Mouse (Mus musculus) hindbrain, embryonic 10.5 days (tissue): Measurements from ENCODE around the gene Ackr2. TPM values are rescaled to one million over a fixed set of nuclear protein-coding genes. Genes with fewer than 3 reads are reported as not detected.

Experiments
- DNase-seq: peaks from one replicate; pipeline ENCODE4 v3.0.0-alpha.2; 2017; ENCODE audit warnings: low spot score
- H3K27ac ChIP-seq: fragments of 300-500 bp; sonication (generic); 2 replicates; pipeline ENCODE4 v1.5.1; 2016; ENCODE audit warnings: mild to moderate bottlenecking, moderate library complexity
- H3K27me3 ChIP-seq: fragments of 300-500 bp; sonication (generic); 2 replicates; pipeline ENCODE4 v1.6.1; 2016; ENCODE audit warnings: mild to moderate bottlenecking; ENCODE audit not compliant: poor library complexity, insufficient read depth, severe bottlenecking
- H3K36me3 ChIP-seq: fragments of 300-500 bp; sonication (generic); 2 replicates; pipeline ENCODE4 v1.6.1; 2016; ENCODE audit warnings: mild to moderate bottlenecking, moderate library complexity
- H3K4me1 ChIP-seq: fragments of 300-500 bp; sonication (generic); replicated peaks from 2 replicates; pipeline ENCODE4 v1.6.1; 2016; ENCODE audit warnings: mild to moderate bottlenecking
- H3K4me3 ChIP-seq: fragments of 300-500 bp; sonication (generic); 2 replicates; pipeline ENCODE4 v1.5.1; 2016; ENCODE audit warnings: mild to moderate bottlenecking, moderate library complexity
- H3K9me3 ChIP-seq: fragments of 300-500 bp; sonication (generic); 2 replicates; pipeline ENCODE4 v1.6.1; 2016; ENCODE audit warnings: mild to moderate bottlenecking, moderate library complexity
- WGBS: fragments of 180-500 bp; shearing (Covaris S2); methylation state at CpG from one replicate; pipeline ENCODE4 v1.1.7; 2016; 5-methylcytosine and 5-hydroxymethylcytosine counted together
- polyA plus RNA-seq: library from polyadenylated mRNA; unstranded; fragments of >200 nt; fragmentation: Nextera tagmentation; extraction: Ambion mirVana; gene quantifications from 2 replicates; pipeline ENCODE4 v1.2.1, GENCODE M21; 2016

Ackr2 gene
- polyA plus RNA-seq, 1 experiment from 2014 or later, result 0.89 TPM

GRCm38 (mm10) chr9:121895392-121895993, 2.7 kb upstream of the Ackr2 start:
- peaks cover 8% of the 10 kb centered on the region for H3K4me1 ChIP-seq
- no peak overlapping the region for H3K4me3 ChIP-seq
- H3K9me3 ChIP-seq, result no peaks in the 10 kb centered on the region
- H3K36me3 ChIP-seq, result no peaks in the 10 kb centered on the region
- H3K27ac ChIP-seq, result no peak overlapping the region
- H3K27me3 ChIP-seq, result no peaks in the 10 kb centered on the region
- WGBS, result 76% methylated on average over 7 of the region's 7 CpGs
- DNase-seq, result no peak

DNA sequence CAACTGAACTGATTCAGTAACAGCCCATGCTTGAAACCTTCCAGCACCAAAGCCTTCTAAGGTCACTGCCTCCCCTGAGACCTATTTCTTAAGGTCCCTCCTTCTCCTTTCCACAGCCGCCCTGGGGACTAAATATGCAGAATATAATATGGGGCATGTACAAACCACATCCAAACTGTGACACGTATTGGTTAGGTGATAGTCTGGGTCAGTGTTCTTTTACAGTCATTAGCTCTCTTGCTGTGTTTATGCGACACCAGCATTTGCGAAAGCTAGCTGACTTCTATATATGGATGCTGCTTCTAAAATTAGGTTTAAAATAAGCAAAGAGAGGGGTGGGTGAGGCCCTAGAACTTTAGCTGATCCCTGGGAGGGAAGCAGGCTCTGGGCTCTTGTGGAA, 1.3 kb upstream of the Ackr2 start:
- WGBS, result 84% methylated on average over 4 of the region's 4 CpGs
- no peak overlapping the region for H3K27ac ChIP-seq
- H3K36me3 ChIP-seq, result no peaks in the 10 kb centered on the region
- no peak for DNase-seq
- no peaks in the 10 kb centered on the region for H3K27me3 ChIP-seq
- H3K4me1 ChIP-seq, result no peaks in the 10 kb centered on the region
- H3K9me3 ChIP-seq, result no peaks in the 10 kb centered on the region
- no peak overlapping the region for H3K4me3 ChIP-seq

DNA sequence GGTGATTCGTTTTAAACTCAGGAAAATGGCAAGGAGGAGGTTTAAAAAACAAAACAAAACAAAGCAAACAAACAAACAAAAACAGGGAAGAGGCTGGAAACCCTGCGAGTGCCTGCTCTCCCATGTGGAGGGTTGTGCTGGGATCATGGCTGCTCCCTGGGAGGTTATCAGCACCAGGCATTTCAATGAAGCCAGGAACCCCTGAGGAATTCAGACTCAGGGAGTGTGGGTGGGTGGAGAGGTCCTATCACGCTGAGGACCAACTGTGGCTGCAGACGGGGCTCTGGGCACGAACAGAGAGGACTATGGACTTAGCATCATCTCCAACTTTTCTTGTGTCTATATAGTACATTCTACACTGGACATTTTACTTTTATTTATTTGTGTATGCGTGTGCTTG, 1.2 kb downstream of the Ackr2 start:
- no peaks in the 10 kb centered on the region for H3K36me3 ChIP-seq
- H3K27me3 ChIP-seq, result no peaks in the 10 kb centered on the region
- H3K4me1 ChIP-seq, result no peaks in the 10 kb centered on the region
- DNase-seq, result no peak
- H3K9me3 ChIP-seq, result no peaks in the 10 kb centered on the region
- no peak overlapping the region for H3K4me3 ChIP-seq
- no peak overlapping the region for H3K27ac ChIP-seq
- WGBS, result 67% methylated on average over 6 of the region's 6 CpGs

- no peaks in the 10 kb centered on the region for H3K4me1 ChIP-seq
- H3K27ac ChIP-seq, result no peak overlapping the region
- H3K4me3 ChIP-seq, result no peak overlapping the region
- no peaks in the 10 kb centered on the region for H3K9me3 ChIP-seq
- WGBS, result 88% methylated on average over 5 of the region's 5 CpGs
- DNase-seq, result no peak
- H3K36me3 ChIP-seq, result no peaks in the 10 kb centered on the region
- no peaks in the 10 kb centered on the region for H3K27me3 ChIP-seq
Measured at GRCm38 (mm10) chr9:121900282-121900855, 2.2 kb downstream of the Ackr2 start.

- H3K27ac ChIP-seq, result no peak overlapping the region
- no peaks in the 10 kb centered on the region for H3K36me3 ChIP-seq
- DNase-seq, result no peak
- H3K4me3 ChIP-seq, result no peak overlapping the region
- H3K27me3 ChIP-seq, result no peaks in the 10 kb centered on the region
- no peaks in the 10 kb centered on the region for H3K9me3 ChIP-seq
- no peaks in the 10 kb centered on the region for H3K4me1 ChIP-seq
- 80% methylated on average over 5 of the region's 5 CpGs for WGBS
Measured at GRCm38 (mm10) chr9:121901710-121902700, 3.9 kb downstream of the Ackr2 start.

GRCm38 (mm10) chr9:121903476-121904305, 5.5 kb downstream of the Ackr2 start:
- H3K27ac ChIP-seq, result no peak overlapping the region
- no peak for DNase-seq
- whole genome bisulfite sequencing, result 83% methylated on average over 8 of the region's 8 CpGs
- no peaks in the 10 kb centered on the region for H3K9me3 ChIP-seq
- no peaks in the 10 kb centered on the region for H3K4me1 ChIP-seq
- no peaks in the 10 kb centered on the region for H3K27me3 ChIP-seq
- H3K36me3 ChIP-seq, result no peaks in the 10 kb centered on the region
- no peak overlapping the region for H3K4me3 ChIP-seq

GRCm38 (mm10) chr9:121904319-121904718, 6.2 kb downstream of the Ackr2 start:
- no peaks in the 10 kb centered on the region for H3K9me3 ChIP-seq
- H3K27ac ChIP-seq, result no peak overlapping the region
- WGBS, result 89% methylated on average over 4 of the region's 4 CpGs
- H3K27me3 ChIP-seq, result no peaks in the 10 kb centered on the region
- DNase-seq, result no peak
- no peak overlapping the region for H3K4me3 ChIP-seq
- no peaks in the 10 kb centered on the region for H3K36me3 ChIP-seq
- no peaks in the 10 kb centered on the region for H3K4me1 ChIP-seq

DNA sequence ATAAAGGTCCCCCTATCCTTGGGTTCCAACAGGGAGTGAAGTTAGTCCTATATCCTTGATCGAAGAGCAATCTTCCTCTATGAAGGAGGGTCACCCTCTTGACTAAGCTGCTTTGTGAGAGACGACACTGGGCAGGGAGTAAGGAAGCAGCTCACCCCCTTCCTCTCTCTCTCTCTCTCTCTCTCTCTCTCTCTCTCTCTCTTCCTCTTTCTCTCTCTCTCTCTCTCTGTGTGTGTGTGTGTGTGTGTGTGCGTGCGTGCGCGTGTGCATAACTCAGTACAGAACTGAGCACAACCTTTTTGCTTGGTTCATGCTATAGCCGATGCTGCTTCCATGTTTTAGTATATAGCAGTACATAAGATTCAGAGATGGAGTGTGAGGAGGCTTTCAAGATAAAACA, 6.8 kb downstream of the Ackr2 start:
- H3K36me3 ChIP-seq, result no peaks in the 10 kb centered on the region
- no peaks in the 10 kb centered on the region for H3K9me3 ChIP-seq
- no peaks in the 10 kb centered on the region for H3K4me1 ChIP-seq
- no peak overlapping the region for H3K4me3 ChIP-seq
- no peaks in the 10 kb centered on the region for H3K27me3 ChIP-seq
- no peak overlapping the region for H3K27ac ChIP-seq
- 92% methylated on average over 7 of the region's 7 CpGs for WGBS
- no peak for DNase-seq

DNA sequence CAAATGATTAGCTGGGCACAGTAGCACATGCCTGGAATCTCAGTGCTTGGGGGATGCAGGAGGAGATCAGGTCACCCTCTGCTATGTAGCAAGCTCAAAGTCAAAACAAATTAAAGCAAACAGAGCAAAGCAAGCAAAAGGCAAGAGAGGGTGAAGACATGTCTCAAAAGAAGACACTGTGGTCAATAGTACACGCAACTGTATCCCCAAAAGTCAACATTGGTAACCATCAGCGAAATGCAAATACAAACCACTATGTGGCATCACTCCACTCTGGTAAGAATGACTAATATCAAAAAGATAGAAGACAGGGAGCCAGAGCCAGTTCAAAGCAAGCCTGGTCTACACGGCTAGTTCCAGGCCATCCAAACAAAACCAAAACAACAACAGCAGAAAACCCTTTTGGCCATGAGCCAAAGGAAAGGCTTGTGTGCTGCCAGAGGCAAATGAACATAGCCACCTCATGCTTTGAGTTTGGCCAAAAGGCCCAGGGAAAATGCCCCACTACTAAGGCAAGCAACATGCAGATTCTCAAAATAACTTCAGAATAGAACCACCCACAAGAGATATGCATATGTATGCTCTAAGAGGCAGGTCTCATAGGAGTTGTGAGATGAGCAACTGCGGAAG, 7.5 kb downstream of the Ackr2 start:
- Histone ChIP-seq H3K9me3 (no peaks in the 10 kb centered on the region), H3K4me3 (no peak overlapping the region), H3K27me3 (no peaks in the 10 kb centered on the region), H3K36me3 (no peaks in the 10 kb centered on the region), H3K27ac (no peak overlapping the region), H3K4me1 (no peaks in the 10 kb centered on the region)
- WGBS, result 90% methylated on average over 4 of the region's 4 CpGs
- DNase-seq, result no peak

DNA sequence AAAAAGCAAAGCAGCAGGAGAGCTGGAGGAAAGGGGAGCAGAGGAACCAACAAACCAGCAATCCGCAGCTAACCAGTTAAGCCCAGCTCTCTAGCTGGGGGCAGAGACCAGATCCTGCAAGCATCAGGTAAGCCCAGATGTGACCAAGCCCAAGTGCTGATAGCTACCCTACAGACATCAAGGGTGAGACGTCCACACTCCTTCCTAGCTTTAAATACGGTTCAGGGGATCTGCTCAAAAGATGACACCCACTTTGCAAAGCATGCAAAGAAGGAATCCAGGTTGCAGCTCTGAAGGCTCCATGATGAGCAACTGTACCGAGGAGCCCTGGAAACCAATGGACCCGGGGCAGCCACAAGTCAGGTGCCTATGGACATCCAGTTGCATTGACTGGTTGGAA, 8.3 kb downstream of the Ackr2 start:
- no peaks in the 10 kb centered on the region for H3K36me3 ChIP-seq
- H3K27ac ChIP-seq, result no peak overlapping the region
- 80% methylated on average over 5 of the region's 5 CpGs for WGBS
- H3K9me3 ChIP-seq, result no peaks in the 10 kb centered on the region
- no peaks in the 10 kb centered on the region for H3K27me3 ChIP-seq
- H3K4me1 ChIP-seq, result no peaks in the 10 kb centered on the region
- no peak for DNase-seq
- H3K4me3 ChIP-seq, result no peak overlapping the region

- 80% methylated on average over 10 of the region's 10 CpGs for WGBS
Measured at GRCm38 (mm10) chr9:121907356-121908070, 9.4 kb downstream of the Ackr2 start.

DNA sequence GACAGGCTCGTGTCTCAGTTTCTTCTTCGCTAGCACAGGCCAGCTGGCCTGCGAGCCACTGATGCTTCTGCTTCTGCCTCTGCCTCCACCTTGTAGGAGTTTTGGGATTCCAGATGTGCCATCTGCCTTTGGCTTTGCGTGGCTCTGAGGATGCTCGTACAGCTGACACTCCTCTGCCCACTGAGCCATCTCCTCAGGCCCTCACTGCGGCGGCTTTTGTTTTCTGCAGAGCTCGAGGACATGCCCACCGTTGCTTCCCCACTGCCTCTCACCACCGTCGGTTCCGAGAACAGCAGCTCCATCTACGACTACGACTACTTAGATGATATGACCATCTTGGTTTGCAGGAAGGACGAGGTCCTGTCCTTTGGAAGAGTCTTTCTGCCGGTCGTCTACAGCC, 10.2 kb downstream of the Ackr2 start:
- no peaks in the 10 kb centered on the region for H3K9me3 ChIP-seq
- no peaks in the 10 kb centered on the region for H3K4me1 ChIP-seq
- H3K36me3 ChIP-seq, result no peaks in the 10 kb centered on the region
- no peaks in the 10 kb centered on the region for H3K27me3 ChIP-seq
- H3K4me3 ChIP-seq, result no peak overlapping the region
- WGBS, result 93% methylated on average over 17 of the region's 17 CpGs
- no peak overlapping the region for H3K27ac ChIP-seq
- no peak for DNase-seq

More at GRCm38 (mm10) chr9:121907356-121908070, 9.4 kb downstream of the Ackr2 start:
- H3K9me3 ChIP-seq, result no peaks in the 10 kb centered on the region
- no peaks in the 10 kb centered on the region for H3K27me3 ChIP-seq
- H3K36me3 ChIP-seq, result no peaks in the 10 kb centered on the region
- no peak overlapping the region for H3K4me3 ChIP-seq
- DNase-seq, result no peak
- no peak overlapping the region for H3K27ac ChIP-seq
- H3K4me1 ChIP-seq, result no peaks in the 10 kb centered on the region
